Mouse (Mus musculus) megakaryocyte, embryonic 14.5 days (primary cell): ENCODE results near the gene Klhl42. TPM values are rescaled to one million over a fixed set of nuclear protein-coding genes. Genes with fewer than 3 reads are reported as not detected.

ENCODE experiments used
- H3K27me3 ChIP-seq: replicated peaks from 2 replicates; pipeline ENCODE3; 2012; ENCODE audit warnings: inconsistent platforms
- H3K36me3 ChIP-seq: replicated peaks from 2 replicates; pipeline ENCODE3; 2012; ENCODE audit warnings: low read length, inconsistent platforms, mixed read lengths
- H3K4me1 ChIP-seq: 2 replicates; pipeline ENCODE4 v1.6.1; 2012; ENCODE audit warnings: inconsistent platforms
- H3K4me3 ChIP-seq: replicated peaks from 2 replicates; pipeline ENCODE3; 2012; ENCODE audit warnings: moderate library complexity, mild to moderate bottlenecking, inconsistent platforms
- H3K9me3 ChIP-seq: 2 replicates; pipeline ENCODE4 v1.6.1; 2012; ENCODE audit warnings: inconsistent platforms
- FLI1 ChIP-seq: IDR thresholded peaks from 2 replicates; pipeline ENCODE4 v1.6.1; 2012; ENCODE audit warnings: low read length, inconsistent platforms, mixed read lengths
- GATA1 ChIP-seq: IDR thresholded peaks from 3 replicates; pipeline ENCODE4 v1.6.1; 2012; ENCODE audit warnings: mixed read lengths, low read length, inconsistent platforms, borderline replicate concordance
- polyA plus RNA-seq: library from polyadenylated mRNA; stranded (reverse); fragments of >175 nt; gene quantifications from 2 replicates; pipeline ENCODE4 v1.2.3, GENCODE M21; 2012; ENCODE audit warnings: low replicate concordance; ENCODE audit not compliant: insufficient read depth

Gene Klhl42
- polyA plus RNA-seq, 1 experiment: 1.7 TPM

GRCm38 (mm10) chr6:147102293-147102692, 11.1 kb downstream of the Klhl42 start:
- TF ChIP-seq FLI1: no peak
- no peak for TF ChIP-seq GATA1
- Histone ChIP-seq H3K27me3 (no peaks in the 10 kb centered on the region), H3K4me1 (peaks cover 66% of the 10 kb centered on the region), H3K36me3 (peaks cover 92% of the 10 kb centered on the region), H3K9me3 (no peaks in the 10 kb centered on the region), H3K4me3 (peak overlapping the region; percentile 31)

GRCm38 (mm10) chr6:147105529-147105928, 14.3 kb downstream of the Klhl42 start:
- Histone ChIP-seq H3K4me1 (peaks cover 50% of the 10 kb centered on the region), H3K36me3 (peaks cover 91% of the 10 kb centered on the region), H3K4me3 (no peak overlapping the region), H3K9me3 (no peaks in the 10 kb centered on the region), H3K27me3 (no peaks in the 10 kb centered on the region)
- TF ChIP-seq FLI1 (no peak), GATA1 (no peak)

GRCm38 (mm10) chr6:147106716-147107115, 15.5 kb downstream of the Klhl42 start:
- peaks cover 91% of the 10 kb centered on the region for H3K36me3 ChIP-seq
- H3K4me1 ChIP-seq: peaks cover 39% of the 10 kb centered on the region
- TF ChIP-seq FLI1: no peak
- TF ChIP-seq GATA1: no peak
- no peaks in the 10 kb centered on the region for H3K9me3 ChIP-seq
- no peaks in the 10 kb centered on the region for H3K27me3 ChIP-seq
- no peak overlapping the region for H3K4me3 ChIP-seq

- TF ChIP-seq GATA1 (no peak), FLI1 (no peak)
- H3K27me3 ChIP-seq: no peaks in the 10 kb centered on the region
Measured at GRCm38 (mm10) chr6:147109283-147109682, 18.1 kb downstream of the Klhl42 start.

GRCm38 (mm10) chr6:147116579-147116978, 25.4 kb downstream of the Klhl42 start:
- H3K36me3 ChIP-seq: peaks cover 23% of the 10 kb centered on the region
- peaks cover 40% of the 10 kb centered on the region for H3K4me1 ChIP-seq
- no peaks in the 10 kb centered on the region for H3K9me3 ChIP-seq
- TF ChIP-seq FLI1 (no peak), GATA1 (no peak)
- H3K4me3 ChIP-seq: peak overlapping the region; percentile 38
- H3K27me3 ChIP-seq: no peaks in the 10 kb centered on the region

More at GRCm38 (mm10) chr6:147109283-147109682, 18.1 kb downstream of the Klhl42 start:
- no peaks in the 10 kb centered on the region for H3K9me3 ChIP-seq
- peaks cover 22% of the 10 kb centered on the region for H3K4me1 ChIP-seq
- peaks cover 83% of the 10 kb centered on the region for H3K36me3 ChIP-seq
- no peak overlapping the region for H3K4me3 ChIP-seq

GRCm38 (mm10) chr6:147117764-147118163, 26.6 kb downstream of the Klhl42 start:
- H3K4me3 ChIP-seq: no peak overlapping the region
- H3K36me3 ChIP-seq: peaks cover 11% of the 10 kb centered on the region
- no peaks in the 10 kb centered on the region for H3K9me3 ChIP-seq
- TF ChIP-seq FLI1: no peak
- TF ChIP-seq GATA1: no peak
- no peaks in the 10 kb centered on the region for H3K27me3 ChIP-seq
- H3K4me1 ChIP-seq: peaks cover 46% of the 10 kb centered on the region

GRCm38 (mm10) chr6:147118190-147118589, 27.0 kb downstream of the Klhl42 start:
- Histone ChIP-seq H3K4me3 (no peak overlapping the region), H3K9me3 (no peaks in the 10 kb centered on the region), H3K36me3 (peaks cover 8% of the 10 kb centered on the region), H3K27me3 (no peaks in the 10 kb centered on the region), H3K4me1 (peaks cover 46% of the 10 kb centered on the region)
- TF ChIP-seq FLI1: no peak
- TF ChIP-seq GATA1: no peak

GRCm38 (mm10) chr6:147121320-147121719, 30.1 kb downstream of the Klhl42 start:
- peaks cover 5% of the 10 kb centered on the region for H3K27me3 ChIP-seq
- H3K9me3 ChIP-seq: no peaks in the 10 kb centered on the region
- peak overlapping the region; percentile 60 for H3K4me3 ChIP-seq
- TF ChIP-seq FLI1 (no peak), GATA1 (no peak)
- no peaks in the 10 kb centered on the region for H3K36me3 ChIP-seq
- peaks cover 48% of the 10 kb centered on the region for H3K4me1 ChIP-seq

- H3K4me1 ChIP-seq: peaks cover 10% of the 10 kb centered on the region
- no peak overlapping the region for H3K4me3 ChIP-seq
- peaks cover 5% of the 10 kb centered on the region for H3K27me3 ChIP-seq
- no peaks in the 10 kb centered on the region for H3K36me3 ChIP-seq
- peaks cover 23% of the 10 kb centered on the region for H3K9me3 ChIP-seq
- no peak for TF ChIP-seq GATA1
Measured at GRCm38 (mm10) chr6:147127239-147127638, 36.1 kb downstream of the Klhl42 start.

GRCm38 (mm10) chr6:147138260-147138659, 47.1 kb downstream of the Klhl42 start:
- Histone ChIP-seq H3K27me3 (peaks cover 5% of the 10 kb centered on the region), H3K4me1 (0 out of 2 replicates have a peak, but pooled peaks cover 3% of the 10 kb centered on the region), H3K4me3 (no peak overlapping the region), H3K9me3 (no peaks in the 10 kb centered on the region), H3K36me3 (no peaks in the 10 kb centered on the region)
- TF ChIP-seq FLI1: no peak
- no peak for TF ChIP-seq GATA1

GRCm38 (mm10) chr6:147140600-147141154, 49.5 kb downstream of the Klhl42 start:
- H3K9me3 ChIP-seq: no peaks in the 10 kb centered on the region; the same call in 1 of the 2 replicates
- no peak overlapping the region for H3K4me3 ChIP-seq
- TF ChIP-seq GATA1 (no peak), FLI1 (no peak)
- peaks cover 7% of the 10 kb centered on the region for H3K27me3 ChIP-seq
- no peaks in the 10 kb centered on the region for H3K36me3 ChIP-seq
- peaks cover 9% of the 10 kb centered on the region for H3K4me1 ChIP-seq
